ENCODE assay signal across 14 mouse cellular contexts in the genomic region with DNA sequence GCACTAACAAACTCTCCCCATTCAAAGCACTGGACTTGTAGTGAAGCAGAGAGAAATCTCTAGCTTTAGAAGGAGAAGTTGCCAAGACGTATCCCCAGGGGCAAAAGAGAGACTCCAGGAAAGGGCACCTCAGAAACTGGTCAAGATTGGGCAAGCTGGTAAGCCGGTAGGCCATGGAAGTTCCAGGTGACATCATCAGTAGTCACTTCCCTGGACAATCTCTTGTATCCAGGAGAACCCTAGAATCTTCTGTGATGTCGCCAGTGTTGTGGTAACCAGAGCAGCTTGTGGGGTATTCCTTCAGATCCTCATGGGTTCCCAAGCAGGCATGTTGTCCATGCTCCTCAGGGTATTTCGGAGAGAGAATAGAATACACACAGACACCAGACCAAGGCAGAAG. TPM values are rescaled to one million over a fixed set of nuclear protein-coding genes. Genes with fewer than 3 reads are reported as not detected.
"Had no signal": no experiment of that assay in that cellular context is flagged by ENCODE, and none has a peak within 500 bp of the region (broad histone marks: within the 10 kb centered on the region; RNA-seq: fewer than 3 reads in every experiment).

A gene (plus strand): TSS at position 301 of the 400 bp plus-strand sequence.

RNA-seq across cellular contexts. Expression of the gene that starts here (rescaled TPM):
- total RNA-seq: neutrophil, adult 5-6 weeks had no signal
- polyA plus RNA-seq: neural tube, embryonic 12.5 days; neural tube, embryonic 13.5 days; neural tube, embryonic 14.5 days; neural tube, embryonic 15.5 days; small intestine, adult 2 months; spleen, adult 2 months; stomach, embryonic 14.5 days; stomach, embryonic 15.5 days; stomach, embryonic 16.5 days; stomach, postnatal 0 days; thymus, adult 2 months; thymus, postnatal 0 days; urinary bladder, adult 2 months had no signal
